Mouse (Mus musculus) bone marrow, adult 2 months (tissue): ENCODE results near the gene Slc31a2. TPM values are rescaled to one million over a fixed set of nuclear protein-coding genes. Genes with fewer than 3 reads are reported as not detected.

Experiments
- H3K27ac ChIP-seq: fragments of 200-500 bp; 2 replicates; pipeline ENCODE4 v1.5.1; 2012; ENCODE audit warnings: low read depth, mild to moderate bottlenecking, control low read depth, inconsistent platforms, low read length; ENCODE audit not compliant: control insufficient read depth, poor library complexity, insufficient read depth
- H3K4me1 ChIP-seq: fragments of 200-500 bp; 2 replicates; pipeline ENCODE4 v1.6.1; 2011; ENCODE audit warnings: low read length; ENCODE audit not compliant: control insufficient read depth, insufficient read depth
- H3K4me3 ChIP-seq: fragments of 200-500 bp; replicated peaks from 2 replicates; pipeline ENCODE3; 2011; ENCODE audit warnings: mild to moderate bottlenecking, low read depth, low read length, control low read depth; ENCODE audit not compliant: control insufficient read depth
- CTCF ChIP-seq: fragments of 200-500 bp; IDR thresholded peaks from 2 replicates; pipeline ENCODE4 v1.5.1; 2011; ENCODE audit warnings: low read length, control low read depth; ENCODE audit not compliant: control insufficient read depth, insufficient read depth
- POLR2A ChIP-seq: fragments of 200-500 bp; IDR thresholded peaks from 2 replicates; pipeline ENCODE4 v1.6.1; 2011; ENCODE audit warnings: low read depth, mild to moderate bottlenecking, control low read depth, low read length, borderline replicate concordance; ENCODE audit not compliant: control insufficient read depth
- WGBS: fragments of 180-500 bp; shearing (Covaris S2); methylation state at CpG from one replicate; pipeline ENCODE4 v1.1.7; 2018; 5-methylcytosine and 5-hydroxymethylcytosine counted together
- polyA plus RNA-seq: library from polyadenylated mRNA; stranded (reverse); fragments of >200 nt; gene quantifications from 2 replicates; pipeline ENCODE4 v1.2.4, GENCODE M21; 2011; ENCODE audit warnings: low replicate concordance; ENCODE audit not compliant: missing spikeins, insufficient read depth, insufficient read length

The Slc31a2 gene
- polyA plus RNA-seq, 1 experiment, result 13.3 TPM

DNA sequence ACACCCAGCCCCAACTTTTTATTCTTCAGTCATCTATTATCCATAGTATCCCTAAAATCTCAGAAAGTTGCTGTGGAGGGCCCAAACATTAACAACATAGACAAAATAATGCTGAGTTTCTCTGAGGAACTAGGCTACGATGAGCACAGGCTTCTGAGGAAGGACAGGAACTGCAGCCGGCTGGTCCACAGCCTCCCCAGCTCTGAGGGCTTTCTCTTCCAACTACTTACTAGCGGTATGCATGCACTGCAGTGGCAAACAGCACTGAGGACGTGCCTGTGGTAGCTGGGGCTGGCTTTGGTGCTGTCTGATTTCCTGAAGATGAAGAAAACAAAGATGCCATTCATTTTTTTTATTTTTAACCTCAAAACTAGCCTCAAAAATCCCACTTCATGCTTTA, 83.5 kb downstream of the Slc31a2 start:
- no peak overlapping the region for H3K4me3 ChIP-seq
- TF ChIP-seq POLR2A (no peak), CTCF (no peak)
- H3K27ac ChIP-seq, result no peak overlapping the region
- H3K4me1 ChIP-seq, result no peaks in the 10 kb centered on the region; the same call in 1 of the 2 replicates
- WGBS, result 71% methylated on average over 4 of the region's 4 CpGs

DNA sequence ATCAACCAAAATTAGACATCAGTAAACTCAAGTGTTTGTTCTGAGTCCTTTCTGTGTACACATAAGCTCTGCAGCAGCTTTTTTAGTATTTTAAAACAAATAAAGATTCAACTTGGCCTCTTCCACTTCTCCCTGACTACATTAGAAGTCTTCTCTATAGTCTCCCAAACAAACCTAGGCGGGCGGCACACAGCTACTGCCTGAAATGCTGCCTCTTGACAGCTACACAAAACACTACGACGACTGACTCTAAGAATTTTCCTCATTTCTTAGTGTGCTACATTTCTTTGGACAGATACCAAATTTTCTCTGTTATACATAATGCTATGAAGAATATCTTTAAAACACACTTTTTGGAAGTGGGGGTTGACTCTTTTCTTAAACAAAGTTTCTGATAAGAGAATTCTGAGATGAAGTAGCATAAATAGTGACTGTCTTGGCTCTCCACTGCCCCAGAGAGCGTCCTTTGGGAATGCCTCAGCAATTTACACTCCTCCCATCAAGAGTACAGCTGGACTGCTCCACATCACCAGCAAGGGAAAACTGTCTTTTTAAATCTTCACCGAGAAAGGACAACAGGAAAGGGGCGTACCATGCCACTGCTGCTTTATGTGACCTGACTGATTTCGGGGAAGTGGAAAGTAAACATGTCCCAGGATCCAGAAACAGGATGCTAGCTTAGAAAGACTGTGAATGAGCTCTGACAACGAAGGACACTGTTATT, 85.4 kb downstream of the Slc31a2 start:
- H3K4me1 ChIP-seq, result no peaks in the 10 kb centered on the region; the same call in 1 of the 2 replicates
- WGBS, result 64% methylated on average over 9 of the region's 9 CpGs
- no peak overlapping the region; the same call in 1 of the 2 replicates for H3K27ac ChIP-seq
- TF ChIP-seq POLR2A (no peak), CTCF (no peak)
- H3K4me3 ChIP-seq, result no peak overlapping the region

Other genes with a start within 250 kb of the Slc31a2 start
- gene Mup20, start 208.4 kb upstream of the Slc31a2 start, polyA plus RNA-seq, result 13.1 and 68.0 TPM in 2 replicates
- 32.1 and 139 TPM in 2 replicates for gene Mup3, start 175.2 kb upstream of the Slc31a2 start, polyA plus RNA-seq
- gene Mup21, start 111.7 kb upstream of the Slc31a2 start, polyA plus RNA-seq, result not detected in 2 replicates
- 1.00 TPM in 1 of 2 replicates, not detected in the other for gene Zfp37, start 31.5 kb upstream of the Slc31a2 start, polyA plus RNA-seq
- gene Fkbp15, start 98.0 kb downstream of the Slc31a2 start, polyA plus RNA-seq, result 13.2 and 32.9 TPM in 2 replicates
- 4.9 and 7.3 TPM in 2 replicates for gene Slc31a1, start 98.2 kb downstream of the Slc31a2 start, polyA plus RNA-seq
- gene Cdc26, start 146.1 kb downstream of the Slc31a2 start, polyA plus RNA-seq, result 93.6 and 98.5 TPM in 2 replicates
- gene Prpf4, start 146.2 kb downstream of the Slc31a2 start, polyA plus RNA-seq, result 7.3 and 13.7 TPM in 2 replicates
- gene Rnf183, start 172.7 kb downstream of the Slc31a2 start, polyA plus RNA-seq, result not detected in 2 replicates
- 1.0 and 1.3 TPM in 2 replicates for gene Wdr31, start 208.3 kb downstream of the Slc31a2 start, polyA plus RNA-seq
- 1.4 TPM in 1 of 2 replicates, not detected in the other for gene Bspry, start 217.5 kb downstream of the Slc31a2 start, polyA plus RNA-seq
- not detected in 2 replicates for gene Hdhd3, start 240.9 kb downstream of the Slc31a2 start, polyA plus RNA-seq